Mouse (Mus musculus) C2C12 (cell line): ENCODE measurements around the gene Cdk15. TPM values are rescaled to one million over a fixed set of nuclear protein-coding genes. Genes with fewer than 3 reads are reported as not detected.

Experiments used
- H3K27me3 ChIP-seq: one replicate; pipeline ENCODE4 v1.6.1; 2011; ENCODE audit not compliant: control insufficient read depth, insufficient read depth, insufficient read length
- H3K36me3 ChIP-seq: one replicate; pipeline ENCODE4 v1.6.1; 2011; ENCODE audit not compliant: control insufficient read depth, insufficient read depth
- H3K4me3 ChIP-seq: one replicate; pipeline ENCODE4 v1.5.1; 2011; ENCODE audit warnings: mild to moderate bottlenecking, control low read depth; ENCODE audit not compliant: poor library complexity, insufficient read depth, severe bottlenecking
- H3K79me2 ChIP-seq: one replicate; pipeline ENCODE4 v1.6.1; 2011; ENCODE audit not compliant: control insufficient read depth, insufficient read depth
- H3K79me3 ChIP-seq: one replicate; pipeline ENCODE4 v1.6.1; 2011; ENCODE audit warnings: low read depth, control low read depth
- H3ac ChIP-seq: one replicate; pipeline ENCODE3; 2011; ENCODE audit warnings: low read depth; ENCODE audit not compliant: control insufficient read depth, insufficient read length
- CEBPB ChIP-seq: IDR thresholded peaks from one replicate; pipeline ENCODE4 v1.6.1; 2011; ENCODE audit warnings: low read depth, mild to moderate bottlenecking, control low read depth, moderate library complexity
- CTCF ChIP-seq: IDR thresholded peaks from one replicate; pipeline ENCODE4 v1.5.1; 2011; ENCODE audit not compliant: control insufficient read depth, insufficient read depth, insufficient read length
- FOSL1 ChIP-seq: IDR thresholded peaks from one replicate; pipeline ENCODE4 v1.8.0; 2011; ENCODE audit warnings: mild to moderate bottlenecking, low read length; ENCODE audit not compliant: poor library complexity, insufficient read depth, severe bottlenecking
- MAX ChIP-seq: IDR thresholded peaks from one replicate; pipeline ENCODE4 v1.6.1; 2011; ENCODE audit warnings: mild to moderate bottlenecking, control low read depth
- MYOD1 ChIP-seq: IDR thresholded peaks from one replicate; pipeline ENCODE4 v1.6.1; 2011; ENCODE audit warnings: low read depth; ENCODE audit not compliant: control insufficient read depth, insufficient read length
- MYOG ChIP-seq: IDR thresholded peaks from one replicate; pipeline ENCODE4 v1.6.1; 2011; ENCODE audit not compliant: control insufficient read depth, insufficient read length; ENCODE audit errors: extremely low read depth
- USF1 ChIP-seq: IDR thresholded peaks from one replicate; pipeline ENCODE4 v1.6.1; 2011; ENCODE audit warnings: low read depth, mild to moderate bottlenecking, control low read depth, moderate library complexity
- polyA plus RNA-seq: library from polyadenylated mRNA; unstranded; fragments of >200 nt; fragmentation: generic; extraction: Trizol; gene quantifications from one replicate; pipeline ENCODE4 v1.2.1, GENCODE M21; 2012; ENCODE audit warnings: missing spikeins

Cdk15 gene
- polyA plus RNA-seq, 1 experiment: 0.05 TPM

DNA sequence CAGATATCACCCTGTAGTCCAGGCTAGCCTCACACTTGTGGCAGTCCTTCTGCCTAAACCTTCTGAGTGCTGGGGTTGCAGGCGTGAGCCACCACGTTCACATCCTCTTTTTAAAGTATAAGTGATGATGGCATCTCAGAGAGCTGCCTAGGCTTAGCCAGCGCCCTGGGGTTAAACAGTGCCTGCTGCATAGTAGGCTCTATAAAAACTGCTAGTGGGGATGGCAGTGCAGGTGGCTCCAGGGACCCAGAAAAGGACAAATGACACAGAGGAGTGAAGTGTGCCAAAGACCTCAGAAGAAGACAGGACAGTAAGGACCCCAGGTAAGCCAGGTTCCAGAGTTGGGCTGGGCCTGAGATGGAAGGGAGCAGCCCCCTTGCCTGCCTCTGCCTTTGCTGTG lies 104.1 kb downstream of the Cdk15 start:
- no peak overlapping the region for H3K4me3 ChIP-seq
- H3K79me2 ChIP-seq: no peaks in the 10 kb centered on the region
- no peaks in the 10 kb centered on the region for H3K79me3 ChIP-seq
- H3K36me3 ChIP-seq: no peaks in the 10 kb centered on the region
- H3K27me3 ChIP-seq: no peaks in the 10 kb centered on the region
- H3ac ChIP-seq: no peak overlapping the region
- TF ChIP-seq USF1 (no peak), CTCF (no peak), MAX (no peak), MYOD1 (no peak), CEBPB (no peak), FOSL1 (no peak), MYOG (no peak)

- Histone ChIP-seq H3ac (no peak overlapping the region), H3K79me2 (no peaks in the 10 kb centered on the region), H3K4me3 (no peak overlapping the region), H3K27me3 (no peaks in the 10 kb centered on the region), H3K36me3 (no peaks in the 10 kb centered on the region), H3K79me3 (no peaks in the 10 kb centered on the region)
- TF ChIP-seq USF1 (peak; percentile 33), MYOG (no peak), CTCF (no peak)
These were observed 104.8 kb downstream of the Cdk15 start for GRCm38 (mm10) chr1:59361460-59361859.

- H3K27me3 ChIP-seq: peaks cover 4% of the 10 kb centered on the region
- TF ChIP-seq MYOG: no peak
- TF ChIP-seq MAX: no peak
- TF ChIP-seq CEBPB: no peak
- no peak for TF ChIP-seq CTCF
- TF ChIP-seq USF1: no peak
- TF ChIP-seq MYOD1: no peak
- TF ChIP-seq FOSL1: no peak
- H3K4me3 ChIP-seq: no peak overlapping the region
- no peak overlapping the region for H3ac ChIP-seq
- no peaks in the 10 kb centered on the region for H3K79me3 ChIP-seq
- H3K79me2 ChIP-seq: no peaks in the 10 kb centered on the region
- no peaks in the 10 kb centered on the region for H3K36me3 ChIP-seq
These were observed 105.3 kb downstream of the Cdk15 start for GRCm38 (mm10) chr1:59361966-59362365.

DNA sequence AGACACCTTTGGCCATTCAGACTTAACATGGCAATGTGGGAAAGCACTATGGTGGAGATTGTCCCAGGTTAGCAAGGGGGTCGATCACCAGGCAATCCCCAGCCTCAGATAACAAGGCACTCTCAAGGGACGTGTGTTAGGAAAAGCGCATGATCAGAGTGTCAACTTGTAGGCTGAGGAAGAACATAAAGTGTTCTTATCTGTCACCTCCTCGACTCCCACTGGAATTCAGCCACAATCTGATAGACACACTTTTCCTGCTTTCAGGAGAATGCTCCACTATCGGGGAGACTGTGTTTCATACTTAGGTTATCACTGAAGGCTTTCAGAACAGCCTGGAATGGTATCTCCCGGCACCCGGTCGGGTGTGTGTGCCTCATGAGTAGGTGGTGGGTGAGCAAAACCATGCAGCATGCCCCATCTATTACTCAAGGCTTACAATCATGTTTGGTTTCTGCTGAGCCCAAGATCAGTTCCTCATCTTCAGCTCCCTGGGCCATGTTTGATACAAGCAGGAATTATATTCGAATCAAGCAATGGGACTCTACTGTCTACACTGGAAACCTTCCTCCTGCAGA lies 107.8 kb downstream of the Cdk15 start:
- Histone ChIP-seq H3K4me3 (no peak overlapping the region), H3K79me3 (no peaks in the 10 kb centered on the region), H3K79me2 (no peaks in the 10 kb centered on the region), H3K36me3 (no peaks in the 10 kb centered on the region), H3ac (no peak overlapping the region), H3K27me3 (peaks cover 14% of the 10 kb centered on the region)
- no peak for TF ChIP-seq MYOG
- TF ChIP-seq MYOD1: no peak
- no peak for TF ChIP-seq USF1

- Histone ChIP-seq H3K79me2 (no peaks in the 10 kb centered on the region), H3K27me3 (peaks cover 14% of the 10 kb centered on the region), H3ac (no peak overlapping the region), H3K4me3 (no peak overlapping the region), H3K79me3 (no peaks in the 10 kb centered on the region), H3K36me3 (no peaks in the 10 kb centered on the region)
- TF ChIP-seq MYOG: no peak
- TF ChIP-seq FOSL1: no peak
- no peak for TF ChIP-seq MAX
- no peak for TF ChIP-seq USF1
- TF ChIP-seq MYOD1: no peak
- TF ChIP-seq CEBPB: no peak
- no peak for TF ChIP-seq CTCF
These were observed 111.4 kb downstream of the Cdk15 start for GRCm38 (mm10) chr1:59367928-59368648.

GRCm38 (mm10) chr1:59368649-59369319 lies 112.1 kb downstream of the Cdk15 start:
- Histone ChIP-seq H3K36me3 (no peaks in the 10 kb centered on the region), H3ac (no peak overlapping the region), H3K4me3 (no peak overlapping the region), H3K79me2 (no peaks in the 10 kb centered on the region), H3K79me3 (no peaks in the 10 kb centered on the region), H3K27me3 (peaks cover 14% of the 10 kb centered on the region)
- TF ChIP-seq CTCF (no peak), USF1 (no peak), CEBPB (no peak), MYOD1 (no peak), FOSL1 (no peak), MAX (no peak), MYOG (no peak)
